Mouse (Mus musculus): ENCODE results near the gene Cstad. TPM values are rescaled to one million over a fixed set of nuclear protein-coding genes. Genes with fewer than 3 reads are reported as not detected.
A peak's percentile ranks its signal among the peaks of the same experiment; 100 is the strongest.

The Cstad gene
- total and polyA plus RNA-seq, 2 experiments from 2014 or later, result 0.54 to 1.3 TPM

DNA sequence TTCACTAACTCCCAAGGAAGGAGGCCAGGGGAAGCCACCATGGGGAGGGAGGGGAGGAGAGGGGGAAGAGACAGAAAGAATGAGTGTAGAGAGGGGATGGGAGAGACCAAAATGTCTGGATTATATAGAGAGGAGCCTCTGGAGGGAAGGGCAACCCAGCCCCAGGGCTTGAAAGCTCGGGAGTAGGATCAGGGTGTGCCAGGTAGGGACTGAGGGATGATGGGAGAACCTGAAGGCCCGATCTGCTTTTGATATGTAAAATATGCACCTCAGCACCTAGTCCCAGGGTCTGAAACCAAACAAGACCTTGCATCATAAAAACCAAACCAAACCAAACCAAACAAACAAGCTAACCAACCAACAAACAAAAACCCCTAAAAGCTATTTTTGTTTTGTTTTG lies 16.8 kb upstream of the Cstad start:
- Histone ChIP-seq H3K27ac (no peak overlapping the region), H3K9me3 (ENCODE audit: low read length) (0 out of 2 replicates have a peak, but pooled peaks cover 7% of the 10 kb centered on the region), H3K9ac (replicated peaks; ENCODE audit: low read length) (no peak overlapping the region), H3K36me3 (ENCODE audit: insufficient read depth, low read length) (no peaks in the 10 kb centered on the region), H3K4me2 (ENCODE audit: low read depth, low read length) (no peak overlapping the region), H3K4me3 (ENCODE audit: low read length) (no peak overlapping the region), H3K27me3 (ENCODE audit: insufficient read depth, low read length) (no peaks in the 10 kb centered on the region), H3K4me1 (ENCODE audit: insufficient read depth, low read length) (no peaks in the 10 kb centered on the region)
- WGBS, result 47% methylated on average over 2 of the region's 2 CpGs
- no peak for TF ChIP-seq CTCF (IDR thresholded peaks at IDR 0.05; ENCODE audit: low read depth)
- ATAC-seq (no peak), DNase-seq (ENCODE audit: low spot score) (no peak)

DNA sequence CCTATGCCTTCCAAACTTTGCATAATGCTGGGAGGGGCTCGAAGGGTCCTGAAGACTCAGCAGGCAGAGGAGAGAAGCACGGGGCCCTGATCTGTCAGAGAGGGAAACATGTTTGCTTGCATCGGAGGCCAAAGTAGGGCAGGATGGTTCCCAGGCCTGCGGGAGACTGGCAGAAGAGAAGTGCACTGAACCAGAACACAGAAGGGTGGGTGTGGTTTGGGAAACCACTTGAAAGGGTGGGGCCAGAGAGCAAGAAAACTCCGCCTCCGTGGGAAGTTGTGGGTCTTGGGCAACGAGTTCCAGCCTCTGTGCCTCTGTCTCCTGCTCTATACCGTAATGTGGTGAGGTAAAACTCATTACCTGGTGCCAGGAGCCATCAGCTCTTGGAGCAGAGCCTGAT lies 7.7 kb upstream of the Cstad start:
- Histone ChIP-seq H3K4me3 (ENCODE audit: low read length) (no peak overlapping the region), H3K9me3 (ENCODE audit: low read length) (0 out of 2 replicates have a peak, but pooled peaks cover 3% of the 10 kb centered on the region), H3K36me3 (ENCODE audit: insufficient read depth, low read length) (no peaks in the 10 kb centered on the region), H3K4me1 (ENCODE audit: insufficient read depth, low read length) (peaks cover 8% of the 10 kb centered on the region), H3K27me3 (ENCODE audit: insufficient read depth, low read length) (no peaks in the 10 kb centered on the region), H3K4me2 (ENCODE audit: low read depth, low read length) (no peak overlapping the region), H3K9ac (replicated peaks; ENCODE audit: low read length) (no peak overlapping the region), H3K27ac (0 out of 2 replicates have a peak overlapping the region, but pooled peaks have one; percentile 11)
- 22% methylated on average over 8 of the region's 8 CpGs for WGBS
- ATAC-seq (0 out of 2 replicates have a peak, but pooled peaks have one; percentile 25), DNase-seq (ENCODE audit: low spot score) (peak; percentile 43)
- no peak for TF ChIP-seq CTCF (IDR thresholded peaks at IDR 0.05; ENCODE audit: low read depth)

DNA sequence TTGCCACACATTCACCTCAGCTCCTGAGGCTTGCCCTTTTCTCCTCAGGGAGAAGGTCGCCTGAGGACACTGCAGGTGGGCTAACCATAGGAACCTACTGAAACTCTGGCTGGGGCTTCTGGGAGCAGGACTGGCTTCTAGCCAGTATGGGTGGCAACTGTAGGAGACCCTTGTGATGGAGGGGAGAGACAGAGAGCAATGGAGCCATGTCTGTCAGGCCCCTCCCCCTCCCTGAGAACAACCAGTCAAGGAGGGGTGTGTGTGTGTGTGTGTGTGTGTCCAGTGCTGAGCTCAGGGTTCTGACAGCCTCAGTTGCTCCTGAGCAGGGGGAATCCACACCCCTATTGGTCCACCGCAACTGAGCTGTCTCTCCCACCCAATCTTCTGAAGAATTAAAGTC lies 7.2 kb upstream of the Cstad start:
- no peak for TF ChIP-seq CTCF (IDR thresholded peaks at IDR 0.05; ENCODE audit: low read depth)
- no peak for DNase-seq (ENCODE audit: low spot score)
- 56% methylated on average over 2 of the region's 2 CpGs for WGBS

DNA sequence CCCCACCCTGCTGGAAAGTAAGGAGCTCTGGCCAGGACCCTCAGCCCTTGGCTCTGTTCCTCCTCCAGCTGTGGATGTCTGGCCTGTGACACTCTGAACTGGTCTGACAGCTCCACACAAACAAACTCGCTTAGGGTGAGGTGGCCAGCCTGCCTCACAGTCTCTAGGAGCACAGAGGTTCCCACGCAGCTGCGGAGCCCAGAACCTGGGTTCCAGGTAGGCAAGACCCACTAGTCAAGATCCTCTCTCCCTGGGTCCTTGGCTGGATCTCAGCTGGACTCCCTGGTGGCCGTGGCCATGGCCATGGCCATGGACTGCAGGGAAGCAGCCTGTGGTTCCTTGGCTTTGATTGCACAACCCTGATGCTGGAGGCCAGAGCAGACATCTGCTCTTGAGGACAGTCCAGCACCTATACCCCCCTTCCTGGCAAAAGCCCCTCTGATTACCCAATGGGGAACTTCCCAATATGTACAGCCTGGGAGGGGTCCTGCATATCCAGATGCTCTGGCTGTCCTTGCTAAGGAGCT lies 5.8 kb upstream of the Cstad start:
- peaks cover 15% of the 10 kb centered on the region for H3K4me1 ChIP-seq (ENCODE audit: insufficient read depth, low read length)
- H3K4me2 ChIP-seq (ENCODE audit: low read depth, low read length), result no peak overlapping the region
- no peak overlapping the region for H3K9ac ChIP-seq (replicated peaks; ENCODE audit: low read length)
- WGBS, result 75% methylated on average over 4 of the region's 4 CpGs
- no peak for DNase-seq (ENCODE audit: low spot score)
- no peak for ATAC-seq
- no peak for TF ChIP-seq CTCF (IDR thresholded peaks at IDR 0.05; ENCODE audit: low read depth)
- no peak overlapping the region for H3K4me3 ChIP-seq (ENCODE audit: low read length)
- no peaks in the 10 kb centered on the region for H3K27me3 ChIP-seq (ENCODE audit: insufficient read depth, low read length)
- H3K36me3 ChIP-seq (ENCODE audit: insufficient read depth, low read length), result no peaks in the 10 kb centered on the region
- H3K27ac ChIP-seq, result no peak overlapping the region
- no peaks in the 10 kb centered on the region for H3K9me3 ChIP-seq (ENCODE audit: low read length)

More for the DNA sequence above, 7.2 kb upstream of the Cstad start:
- H3K9me3 ChIP-seq (ENCODE audit: low read length), result 0 out of 2 replicates have a peak, but pooled peaks cover under 1% of the 10 kb centered on the region
- H3K27me3 ChIP-seq (ENCODE audit: insufficient read depth, low read length), result no peaks in the 10 kb centered on the region
- H3K9ac ChIP-seq (replicated peaks; ENCODE audit: low read length), result no peak overlapping the region
- H3K27ac ChIP-seq, result no peak overlapping the region
- no peak overlapping the region for H3K4me2 ChIP-seq (ENCODE audit: low read depth, low read length)
- peaks cover 8% of the 10 kb centered on the region for H3K4me1 ChIP-seq (ENCODE audit: insufficient read depth, low read length)
- H3K36me3 ChIP-seq (ENCODE audit: insufficient read depth, low read length), result no peaks in the 10 kb centered on the region
- H3K4me3 ChIP-seq (ENCODE audit: low read length), result no peak overlapping the region
- no peak for ATAC-seq

DNA sequence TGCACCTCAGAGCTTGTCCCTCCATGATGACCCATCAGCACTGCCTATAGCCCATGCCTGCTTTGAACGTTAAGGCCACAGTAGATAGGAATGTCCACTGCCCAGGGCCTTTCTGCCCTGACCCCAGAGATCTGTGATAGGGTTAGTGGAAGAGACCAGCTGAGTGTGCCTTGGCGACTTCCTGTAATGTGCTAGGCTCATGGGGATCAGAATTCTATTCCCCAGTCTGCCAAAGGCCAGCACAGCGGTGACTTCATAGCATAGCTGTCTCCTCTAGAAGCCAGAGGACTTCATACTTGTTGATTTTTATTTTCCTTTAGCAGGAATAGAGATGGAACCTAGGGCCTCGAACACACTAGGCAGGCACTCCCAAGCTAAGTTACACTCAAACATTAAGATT lies 5.1 kb upstream of the Cstad start:
- no peak overlapping the region for H3K9ac ChIP-seq (replicated peaks; ENCODE audit: low read length)
- no peaks in the 10 kb centered on the region for H3K36me3 ChIP-seq (ENCODE audit: insufficient read depth, low read length)
- H3K4me2 ChIP-seq (ENCODE audit: low read depth, low read length), result no peak overlapping the region
- 79% methylated on average over 4 of the region's 4 CpGs for WGBS
- H3K4me1 ChIP-seq (ENCODE audit: insufficient read depth, low read length), result peaks cover 22% of the 10 kb centered on the region
- H3K9me3 ChIP-seq (ENCODE audit: low read length), result no peaks in the 10 kb centered on the region
- H3K4me3 ChIP-seq (ENCODE audit: low read length), result no peak overlapping the region
- H3K27ac ChIP-seq, result no peak overlapping the region
- ATAC-seq (no peak), DNase-seq (ENCODE audit: low spot score) (no peak)
- H3K27me3 ChIP-seq (ENCODE audit: insufficient read depth, low read length), result no peaks in the 10 kb centered on the region
- TF ChIP-seq CTCF (IDR thresholded peaks at IDR 0.05; ENCODE audit: low read depth), result no peak

DNA sequence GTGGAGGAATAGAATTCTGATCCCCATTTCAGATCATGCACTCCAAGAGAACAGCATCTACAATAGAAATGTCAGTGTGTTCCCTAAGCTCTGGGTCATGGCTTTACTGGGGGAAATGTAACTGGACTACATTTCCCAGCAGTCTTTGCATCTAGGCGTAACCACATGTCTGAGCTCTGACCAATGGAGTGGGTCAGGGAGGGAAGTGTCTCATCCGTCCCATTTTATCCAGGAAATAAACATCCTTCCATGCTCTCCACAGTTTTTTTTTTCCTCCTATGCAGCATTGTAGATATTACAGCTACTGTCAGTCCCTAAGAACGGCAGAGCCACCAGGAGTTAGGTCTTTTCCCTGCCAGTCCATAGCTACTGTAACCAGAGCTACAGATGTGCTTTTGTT lies 3.9 kb upstream of the Cstad start:
- TF ChIP-seq CTCF (IDR thresholded peaks at IDR 0.05; ENCODE audit: low read depth), result no peak
- H3K36me3 ChIP-seq (ENCODE audit: insufficient read depth, low read length), result no peaks in the 10 kb centered on the region
- 2% methylated on average over 3 of the region's 3 CpGs for WGBS
- H3K4me1 ChIP-seq (ENCODE audit: insufficient read depth, low read length), result peaks cover 22% of the 10 kb centered on the region
- no peak overlapping the region for H3K4me3 ChIP-seq (ENCODE audit: low read length)
- peak overlapping the region; percentile 51; the same call in 1 of the 2 replicates for H3K27ac ChIP-seq
- H3K9me3 ChIP-seq (ENCODE audit: low read length), result no peaks in the 10 kb centered on the region
- no peak overlapping the region for H3K9ac ChIP-seq (replicated peaks; ENCODE audit: low read length)
- H3K27me3 ChIP-seq (ENCODE audit: insufficient read depth, low read length), result no peaks in the 10 kb centered on the region
- peak; percentile 73 for ATAC-seq
- DNase-seq (ENCODE audit: low spot score), result peak; percentile 86
- H3K4me2 ChIP-seq (ENCODE audit: low read depth, low read length), result peak overlapping the region; percentile 50

DNA sequence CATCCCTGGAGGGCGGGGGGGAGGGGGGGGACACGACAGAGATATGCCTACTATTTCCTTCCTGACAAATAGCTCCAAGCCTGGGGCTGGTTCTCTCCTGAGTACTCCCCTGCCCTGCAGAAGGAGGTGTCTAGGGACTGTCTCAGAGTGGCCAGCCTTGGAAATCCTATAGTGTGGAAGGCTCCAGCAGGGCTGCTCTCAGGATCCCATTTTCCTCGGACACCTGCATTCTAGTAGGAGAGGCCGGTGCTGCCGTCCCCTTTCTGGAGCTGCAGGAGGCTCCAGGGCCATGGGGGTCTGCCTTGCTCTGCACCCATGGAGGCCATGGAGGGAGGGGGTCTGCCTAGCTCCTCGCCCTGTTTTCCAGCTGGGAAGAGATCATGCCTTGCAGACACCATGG lies 2.4 kb upstream of the Cstad start:
- Histone ChIP-seq H3K4me3 (ENCODE audit: low read length) (no peak overlapping the region), H3K9ac (replicated peaks; ENCODE audit: low read length) (no peak overlapping the region), H3K4me1 (ENCODE audit: insufficient read depth, low read length) (peaks cover 16% of the 10 kb centered on the region), H3K27me3 (ENCODE audit: insufficient read depth, low read length) (no peaks in the 10 kb centered on the region), H3K9me3 (ENCODE audit: low read length) (no peaks in the 10 kb centered on the region), H3K36me3 (ENCODE audit: insufficient read depth, low read length) (no peaks in the 10 kb centered on the region), H3K27ac (no peak overlapping the region), H3K4me2 (ENCODE audit: low read depth, low read length) (no peak overlapping the region)
- TF ChIP-seq CTCF (IDR thresholded peaks at IDR 0.05; ENCODE audit: low read depth), result no peak
- no peak for DNase-seq (ENCODE audit: low spot score)
- no peak for ATAC-seq
- WGBS, result 81% methylated on average over 6 of the region's 6 CpGs
